In genomic region chr12:47975868-47976267, GRCm38 (mm10) we compare ENCODE assay signal across 26 mouse cellular contexts.
A peak's percentile ranks its signal among the peaks of the same experiment; 100 is the strongest.
DNase-seq lines count a peak whose midpoint lies in the region; ATAC-seq and TF ChIP-seq lines count a peak whose summit lies in the region.
"Had no signal": no experiment of that assay in that cellular context is flagged by ENCODE, and none has a peak within 500 bp of the region (broad histone marks: within the 10 kb centered on the region; RNA-seq: fewer than 3 reads in every experiment).

No protein-coding gene starts in this region.

- H3K36me3 ChIP-seq in forebrain, embryonic 13.5 days (ENCODE audit: poor library complexity, severe bottlenecking), result no peaks in the 10 kb centered on the region
- no peaks in the 10 kb centered on the region for H3K36me3 ChIP-seq in forebrain, embryonic 12.5 days (replicated peaks)
- no peaks in the 10 kb centered on the region for H3K36me3 ChIP-seq in forebrain, embryonic 16.5 days (ENCODE audit: control insufficient read depth, insufficient read depth)
- H3K36me3 ChIP-seq in forebrain, postnatal 0 days (ENCODE audit: insufficient read depth), result no peaks in the 10 kb centered on the region
- H3K36me3 ChIP-seq: embryonic facial prominence, embryonic 12.5 days; embryonic facial prominence, embryonic 15.5 days; heart, embryonic 12.5 days; heart, embryonic 15.5 days; hindbrain, embryonic 10.5 days; hindbrain, embryonic 13.5 days had no signal

- H3K27ac ChIP-seq in forebrain, embryonic 13.5 days, result no peak overlapping the region
- H3K27ac ChIP-seq in forebrain, embryonic 12.5 days, result no peak overlapping the region
- no peak overlapping the region for H3K27ac ChIP-seq in forebrain, embryonic 16.5 days (ENCODE audit: low read length)
- no peak overlapping the region for H3K27ac ChIP-seq in forebrain, postnatal 0 days (ENCODE audit: low read depth, low read length)
- H3K27ac ChIP-seq: embryonic facial prominence, embryonic 12.5 days; embryonic facial prominence, embryonic 15.5 days; heart, embryonic 15.5 days; hindbrain, embryonic 10.5 days; hindbrain, embryonic 13.5 days; hindbrain, postnatal 0 days had no signal

- no peak overlapping the region for H3K4me2 ChIP-seq in forebrain, embryonic 13.5 days
- H3K4me2 ChIP-seq in forebrain, embryonic 12.5 days, result no peak overlapping the region
- no peak overlapping the region for H3K4me2 ChIP-seq in forebrain, embryonic 16.5 days (ENCODE audit: low read length)
- H3K4me2 ChIP-seq in forebrain, postnatal 0 days (ENCODE audit: low read depth), result no peak overlapping the region
- H3K4me2 ChIP-seq: embryonic facial prominence, embryonic 12.5 days; embryonic facial prominence, embryonic 15.5 days; heart, embryonic 12.5 days; heart, embryonic 15.5 days; hindbrain, embryonic 13.5 days had no signal

- no peak overlapping the region for H3K9ac ChIP-seq in forebrain, embryonic 13.5 days
- no peak overlapping the region for H3K9ac ChIP-seq in forebrain, embryonic 12.5 days
- H3K9ac ChIP-seq in forebrain, embryonic 16.5 days (replicated peaks; ENCODE audit: low read depth, low read length), result no peak overlapping the region
- no peak overlapping the region for H3K9ac ChIP-seq in forebrain, postnatal 0 days
- H3K9ac ChIP-seq: embryonic facial prominence, embryonic 12.5 days; embryonic facial prominence, embryonic 15.5 days; heart, embryonic 12.5 days; heart, embryonic 15.5 days; hindbrain, embryonic 13.5 days had no signal

- H3K4me3 ChIP-seq in forebrain, embryonic 13.5 days, result no peak overlapping the region
- no peak overlapping the region for H3K4me3 ChIP-seq in forebrain, embryonic 12.5 days (replicated peaks)
- H3K4me3 ChIP-seq in forebrain, embryonic 16.5 days (replicated peaks; ENCODE audit: low read length), result no peak overlapping the region
- no peak overlapping the region for H3K4me3 ChIP-seq in forebrain, postnatal 0 days (ENCODE audit: low read depth, low read length)
- H3K4me3 ChIP-seq: embryonic facial prominence, embryonic 12.5 days; embryonic facial prominence, embryonic 15.5 days; heart, embryonic 12.5 days; heart, embryonic 15.5 days; hindbrain, embryonic 10.5 days; hindbrain, embryonic 13.5 days had no signal

- no peaks in the 10 kb centered on the region for H3K27me3 ChIP-seq in forebrain, embryonic 13.5 days
- H3K27me3 ChIP-seq in forebrain, embryonic 12.5 days, result no peaks in the 10 kb centered on the region
- 0 out of 2 replicates have a peak, but pooled peaks cover 2% of the 10 kb centered on the region for H3K27me3 ChIP-seq in forebrain, embryonic 16.5 days (replicated peaks; ENCODE audit: control insufficient read depth, insufficient read depth, low read length)
- H3K27me3 ChIP-seq in forebrain, postnatal 0 days (ENCODE audit: insufficient read depth, low read length), result no peaks in the 10 kb centered on the region
- H3K27me3 ChIP-seq: embryonic facial prominence, embryonic 12.5 days; embryonic facial prominence, embryonic 15.5 days; heart, embryonic 12.5 days; heart, embryonic 15.5 days; hindbrain, embryonic 13.5 days had no signal

- H3K9me3 ChIP-seq in forebrain, embryonic 13.5 days (replicated peaks), result no peaks in the 10 kb centered on the region
- no peaks in the 10 kb centered on the region for H3K9me3 ChIP-seq in forebrain, embryonic 12.5 days
- no peaks in the 10 kb centered on the region for H3K9me3 ChIP-seq in forebrain, embryonic 16.5 days (ENCODE audit: control insufficient read depth, low read length)
- no peaks in the 10 kb centered on the region for H3K9me3 ChIP-seq in forebrain, postnatal 0 days (ENCODE audit: low read length)
- H3K9me3 ChIP-seq: embryonic facial prominence, embryonic 12.5 days; embryonic facial prominence, embryonic 15.5 days; heart, embryonic 12.5 days; heart, embryonic 15.5 days; hindbrain, embryonic 10.5 days; hindbrain, embryonic 13.5 days had no signal

- no peak for DNase-seq in forebrain, postnatal 0 days
- DNase-seq in left cerebral cortex, adult 11 months (ENCODE audit: low spot score), result peak; percentile 4
- no peak for DNase-seq in left cerebral cortex, adult 18-20 months (ENCODE audit: low spot score in 2 of 2)
- no peak for DNase-seq in kidney, postnatal 25 days
- DNase-seq: adrenal gland, adult 8-10 months; adrenal gland, postnatal 25 days; cerebellum, adult 11 months; cerebellum, adult 9-11 months; cerebellum, postnatal 25 days; gastrocnemius, postnatal 25 days; heart, adult 18-20 months; heart, postnatal 10 days; heart, postnatal 36 days had no signal

- no peak for TF ChIP-seq CTCF in forebrain, postnatal 0 days (IDR thresholded peaks at IDR 0.05; ENCODE audit: low read depth)

- peak; percentile 53; the same call in 1 of the 2 replicates for ATAC-seq in forebrain, embryonic 13.5 days
- no peak for ATAC-seq in forebrain, embryonic 12.5 days (ENCODE audit: low FRiP score)
- ATAC-seq in forebrain, embryonic 16.5 days, result peak; percentile 47; the same call in 1 of the 2 replicates
- ATAC-seq in forebrain, postnatal 0 days, result no peak
- ATAC-seq: activated CD4-positive, CD25-positive, alpha-beta regulatory T cell, adult 4 months; hindbrain, postnatal 0 days; inflammation-experienced regulatory T-cells, adult 6 months; intestine, embryonic 16.5 days had no signal

- H3K4me1 ChIP-seq in forebrain, embryonic 13.5 days, result no peaks in the 10 kb centered on the region
- H3K4me1 ChIP-seq in forebrain, embryonic 12.5 days, result no peaks in the 10 kb centered on the region
- H3K4me1 ChIP-seq in forebrain, embryonic 16.5 days (replicated peaks; ENCODE audit: control insufficient read depth, insufficient read depth, low read length), result no peaks in the 10 kb centered on the region
- no peaks in the 10 kb centered on the region for H3K4me1 ChIP-seq in forebrain, postnatal 0 days (ENCODE audit: insufficient read depth)
- H3K4me1 ChIP-seq: embryonic facial prominence, embryonic 12.5 days; embryonic facial prominence, embryonic 15.5 days; heart, embryonic 12.5 days; heart, embryonic 15.5 days; hindbrain, embryonic 10.5 days; hindbrain, embryonic 13.5 days had no signal

Comparison
In these comparisons a context has a peak if more than half of its experiments do, and no peak if none do; other contexts are left out.
1. ATAC-seq: peak in forebrain, embryonic 13.5 days (single experiment) and forebrain, embryonic 16.5 days (single experiment); none in forebrain, embryonic 12.5 days (single experiment) and forebrain, postnatal 0 days (single experiment).